Mouse (Mus musculus) lung, postnatal 0 days (tissue): ENCODE data around the gene Smim17.

Experiments
- CTCF ChIP-seq: IDR thresholded peaks from 2 replicates; pipeline ENCODE4 v1.5.1; 2016; ENCODE audit warnings: antibody characterized with exemption, mild to moderate bottlenecking
- EP300 ChIP-seq: IDR thresholded peaks from 2 replicates; pipeline ENCODE4 v1.6.1; 2016; ENCODE audit warnings: antibody characterized with exemption, mild to moderate bottlenecking, control low read depth

- no peak for TF ChIP-seq CTCF
- no peak for TF ChIP-seq EP300
Observed at GRCm38 (mm10) chr7:6447771-6448170, 49.3 kb downstream of the Smim17 start.
